Mouse (Mus musculus) right cerebral cortex, postnatal 10 days (tissue): ENCODE data around the gene Gm11273.
"Not testable (repeated sequence)": the region's sequence is repeated elsewhere in the genome, so short reads cannot be mapped to it uniquely, and the experiment has no call there.

Experiments used
- DNase-seq, 2 experiments: peaks; one replicate each; pipeline ENCODE4 v3.0.0; 2021; ENCODE audit warnings: low spot score in 2 of 2

The Gm11273 gene

GRCm38 (mm10) chr13:21501182-21501581 is at the start of gene Gm11273:
TSS of gene Gm11273 (minus strand) at chr13:21501418.
- not testable (repeated sequence) for DNase-seq

- no peak for DNase-seq
Measured at GRCm38 (mm10) chr13:21550416-21551110, 49.3 kb upstream of the Gm11273 start.

- no peak for DNase-seq
Measured at GRCm38 (mm10) chr13:21549487-21549886, 48.3 kb upstream of the Gm11273 start.

GRCm38 (mm10) chr13:21542708-21543107 is 41.5 kb upstream of the Gm11273 start, which contains the start of gene Olfr1366:
TSS of gene Olfr1366 (minus strand) at chr13:21542808.
- DNase-seq: no peak

GRCm38 (mm10) chr13:21530781-21531201 is 29.6 kb upstream of the Gm11273 start, which contains the start of gene Zkscan8:
TSS of gene Zkscan8 (minus strand) at chr13:21531120.
- peak; percentile 88 to 89 for DNase-seq

GRCm38 (mm10) chr13:21530136-21530535 is 28.9 kb upstream of the Gm11273 start:
- no peak for DNase-seq

- DNase-seq: peak; percentile 82
Measured at GRCm38 (mm10) chr13:21506221-21506649, 5.0 kb upstream of the Gm11273 start.

GRCm38 (mm10) chr13:21502296-21502695 is 1.1 kb upstream of the Gm11273 start:
- DNase-seq: no peak

- DNase-seq: no peak
Measured at GRCm38 (mm10) chr13:21495080-21495479, 6.1 kb downstream of the Gm11273 start, which contains the start of gene AK157302. TSS of gene AK157302 (plus strand) at chr13:21495223.

- DNase-seq: no peak
Measured at GRCm38 (mm10) chr13:21492847-21493246, 8.4 kb downstream of the Gm11273 start.

- no peak for DNase-seq
Measured at GRCm38 (mm10) chr13:21486881-21487280, 14.3 kb downstream of the Gm11273 start.

- peak; percentile 85 to 87 for DNase-seq
Measured at GRCm38 (mm10) chr13:21478759-21479670, 22.2 kb downstream of the Gm11273 start, which contains the start of the genes Zkscan4 and Gm10065. TSS of gene Zkscan4 (plus strand) at chr13:21478907. TSS of gene Gm10065 (minus strand) at chr13:21479441.

GRCm38 (mm10) chr13:21472427-21472826 is 28.8 kb downstream of the Gm11273 start:
- DNase-seq: no peak

GRCm38 (mm10) chr13:21469097-21469496 is 32.1 kb downstream of the Gm11273 start:
- DNase-seq: no peak

GRCm38 (mm10) chr13:21468061-21469019 is 32.9 kb downstream of the Gm11273 start, which contains the start of gene Nkapl:
TSS of gene Nkapl (minus strand) at chr13:21468509.
- peak; percentile 83 to 86 for DNase-seq

GRCm38 (mm10) chr13:21467336-21467735 is 33.9 kb downstream of the Gm11273 start:
- no peak for DNase-seq

- DNase-seq: not testable (repeated sequence)
Measured at GRCm38 (mm10) chr13:21462516-21462915, 38.7 kb downstream of the Gm11273 start.

- DNase-seq: no peak
Measured at GRCm38 (mm10) chr13:21456347-21456746, 44.9 kb downstream of the Gm11273 start.

- no peak for DNase-seq
Measured at GRCm38 (mm10) chr13:21454133-21454532, 47.1 kb downstream of the Gm11273 start.

GRCm38 (mm10) chr13:21453449-21453848 is 47.8 kb downstream of the Gm11273 start, which contains the start of gene Zscan26:
TSS of gene Zscan26 (minus strand) at chr13:21453730.
- DNase-seq: peak; percentile 84 to 85

- DNase-seq: no peak
Measured at GRCm38 (mm10) chr13:21453042-21453441, 48.2 kb downstream of the Gm11273 start.
